Mouse (Mus musculus): ENCODE results near the gene Actrt3. TPM values are rescaled to one million over a fixed set of nuclear protein-coding genes. Genes with fewer than 3 reads are reported as not detected.

Actrt3 gene
- total and polyA plus RNA-seq, 3 experiments = 0.04 to 0.08 TPM; not detected in 1

DNA sequence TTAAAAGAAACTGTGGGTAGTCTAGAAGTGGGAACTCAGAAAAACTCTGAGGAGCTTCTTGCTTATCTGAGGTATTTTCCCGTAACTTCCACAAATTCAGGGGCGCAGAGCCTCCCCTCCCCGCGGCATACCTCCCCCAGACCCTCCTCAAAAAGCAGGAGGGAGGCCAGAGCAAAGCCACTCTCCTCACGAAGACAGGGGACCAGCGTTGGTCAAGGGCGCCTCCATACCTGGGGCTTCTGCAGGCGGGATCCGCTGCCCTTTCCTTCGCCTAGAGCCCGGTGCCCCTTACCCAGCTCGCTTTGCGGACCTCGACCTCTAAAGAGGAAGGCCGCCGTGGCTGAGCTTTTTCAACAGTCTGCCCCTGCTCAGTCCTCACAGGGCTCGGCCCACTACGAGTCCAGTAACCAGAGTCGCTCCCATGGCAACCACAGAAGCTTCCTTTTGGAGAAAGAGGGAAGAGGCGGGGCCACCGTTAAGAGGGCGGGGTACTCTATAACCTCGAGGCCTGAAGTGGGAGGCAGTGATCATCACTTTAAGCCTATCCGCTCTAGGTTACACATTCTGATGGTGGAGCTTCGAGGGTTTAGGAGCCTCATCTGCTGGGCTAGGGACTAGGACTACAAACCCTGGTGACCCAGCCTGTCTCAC is 47.8 kb upstream of the Actrt3 start, which contains the start of gene Lrrc34:
Gene Lrrc34, minus strand, starts transcription at position 430 of the 651 bp plus-strand sequence.
- DNase-seq (ENCODE audit: low read depth, low spot score) = peak; percentile 17
- Histone ChIP-seq H3K9ac (ENCODE audit: control insufficient read depth, low read depth, low read length, poor library complexity, severe bottlenecking) (no peak within 1 kb of the TSS), H3K79me2 (ENCODE audit: control insufficient read depth, insufficient read depth, low read length, poor library complexity) (no peaks in the 10 kb centered on the region), H3K36me3 (ENCODE audit: control insufficient read depth in 1 of 2, insufficient read depth in 2 of 2, low read length in 2 of 2) (no peaks in the 10 kb centered on the region), H3K9me3 (replicated peaks; ENCODE audit: insufficient read depth, low read length) (no peaks in the 10 kb centered on the region), H3K27ac (ENCODE audit: control insufficient read depth, low read depth, low read length) (no peak within 1 kb of the TSS), H3K4me3 (ENCODE audit: control insufficient read depth in 1 of 2, insufficient read depth in 1 of 2, low read depth in 2 of 2, low read length in 2 of 2) (no peak within 1 kb of the TSS), H3K27me3 (ENCODE audit: control insufficient read depth in 1 of 2, insufficient read depth in 2 of 2, low read length in 2 of 2) (no peaks in the 10 kb centered on the region; a peak in 1 of 4 replicates), H3K4me1 (ENCODE audit: control insufficient read depth in 1 of 2, insufficient read depth in 2 of 2, low read length in 2 of 2) (no peaks in the 10 kb centered on the region)
- TF ChIP-seq BHLHE40 (IDR thresholded peaks at IDR 0.05; ENCODE audit: borderline replicate concordance, low read depth, low read length) (no peak), ZNF384 (IDR thresholded peaks at IDR 0.05; ENCODE audit: low read depth, low read length) (no peak), ZC3H11A (IDR thresholded peaks at IDR 0.05; ENCODE audit: low read depth, low read length) (no peak), ELF1 (IDR thresholded peaks at IDR 0.05; ENCODE audit: low read depth, low read length) (no peak), POLR2A (IDR thresholded peaks at IDR 0.05; ENCODE audit: control insufficient read depth in 1 of 2, insufficient read depth in 1 of 2, low read depth in 1 of 2, low read length in 2 of 2, poor library complexity in 1 of 2) (no peak)

DNA sequence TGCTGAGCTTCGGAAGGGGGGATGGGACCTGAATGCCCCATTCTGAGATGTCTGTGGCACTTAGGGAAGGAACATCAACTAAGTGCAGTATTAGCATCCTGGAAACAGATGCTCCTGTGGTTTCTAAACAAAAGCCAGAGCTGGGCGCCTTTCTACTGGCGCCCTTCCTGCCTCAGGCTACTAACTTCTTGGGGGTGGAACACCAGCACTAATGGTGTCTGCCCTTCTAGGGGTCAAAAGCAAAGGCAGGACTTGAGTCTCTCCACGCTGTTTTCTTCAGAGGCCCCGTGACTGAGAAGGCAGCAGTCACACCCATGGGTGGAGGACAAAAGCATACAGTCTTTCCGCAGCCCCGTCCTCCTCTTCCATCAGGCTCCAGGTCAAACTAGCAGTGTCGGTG is 47.0 kb upstream of the Actrt3 start:
- DNase-seq (ENCODE audit: low read depth, low spot score) = no peak

DNA sequence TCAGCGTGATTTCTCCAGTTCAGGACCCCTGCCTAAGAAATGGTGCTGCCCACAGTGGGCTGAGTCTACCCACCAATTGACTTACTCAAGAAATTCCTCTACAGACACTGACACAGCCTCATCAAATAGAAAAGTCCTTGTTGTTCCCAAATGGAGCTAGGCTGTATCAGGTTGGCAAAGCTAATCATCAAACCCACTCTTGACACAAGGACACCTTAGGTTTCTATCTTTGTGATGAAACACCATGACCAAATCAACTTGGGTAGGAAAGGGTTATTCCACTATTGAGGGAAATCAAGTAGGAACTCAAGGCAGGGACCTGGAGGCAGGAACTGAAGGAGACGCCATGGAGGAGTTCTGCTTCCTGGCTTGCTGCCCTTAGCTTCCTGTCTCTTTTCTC is 44.5 kb upstream of the Actrt3 start, which contains the start of gene Lrriq4:
Gene Lrriq4, plus strand, starts transcription at position 301 of the 400 bp plus-strand sequence.
- H3K36me3 ChIP-seq (ENCODE audit: control insufficient read depth in 1 of 2, insufficient read depth in 2 of 2, low read length in 2 of 2) = no peaks in the 10 kb centered on the region
- no peaks in the 10 kb centered on the region for H3K79me2 ChIP-seq (ENCODE audit: control insufficient read depth, insufficient read depth, low read length, poor library complexity)
- H3K9me3 ChIP-seq (replicated peaks; ENCODE audit: insufficient read depth, low read length) = no peaks in the 10 kb centered on the region
- H3K4me3 ChIP-seq (ENCODE audit: control insufficient read depth in 1 of 2, insufficient read depth in 1 of 2, low read depth in 2 of 2, low read length in 2 of 2) = no peak within 1 kb of the TSS
- H3K9ac ChIP-seq (ENCODE audit: control insufficient read depth, low read depth, low read length, poor library complexity, severe bottlenecking) = no peak within 1 kb of the TSS
- no peak for DNase-seq (ENCODE audit: low read depth, low spot score)
- peaks cover 0 to 2% of the 10 kb centered on the region in 2 experiments; a peak in 2 of 4 replicates for H3K4me1 ChIP-seq (ENCODE audit: control insufficient read depth in 1 of 2, insufficient read depth in 2 of 2, low read length in 2 of 2)
- H3K27me3 ChIP-seq (ENCODE audit: control insufficient read depth in 1 of 2, insufficient read depth in 2 of 2, low read length in 2 of 2) = no peaks in the 10 kb centered on the region
- H3K27ac ChIP-seq (ENCODE audit: control insufficient read depth, low read depth, low read length) = no peak within 1 kb of the TSS
- TF ChIP-seq SMC3 (IDR thresholded peaks at IDR 0.05; ENCODE audit: low read depth, low read length) (no peak), UBTF (IDR thresholded peaks at IDR 0.05; ENCODE audit: borderline replicate concordance, insufficient read depth, low read depth, low read length) (no peak), POLR2A (IDR thresholded peaks at IDR 0.05; ENCODE audit: control insufficient read depth in 1 of 2, insufficient read depth in 1 of 2, low read depth in 1 of 2, low read length in 2 of 2, poor library complexity in 1 of 2) (no peak), MYC (IDR thresholded peaks at IDR 0.05; ENCODE audit: low read depth, low read length) (no peak), EP300 (IDR thresholded peaks at IDR 0.05; ENCODE audit: low read depth in 1 of 2, low read length in 2 of 2) (no peak), MYB (IDR thresholded peaks at IDR 0.05; ENCODE audit: low read depth, low read length) (no peak), ETS1 (IDR thresholded peaks at IDR 0.05; ENCODE audit: low read depth, low read length) (no peak), JUND (IDR thresholded peaks at IDR 0.05; ENCODE audit: low read depth, low read length) (no peak), NRF1 (IDR thresholded peaks at IDR 0.05; ENCODE audit: insufficient read depth, low read depth, low read length, poor library complexity, severe bottlenecking) (no peak), KAT2A (conservative IDR thresholded peaks at IDR 0.05; ENCODE audit: low read depth, low read length) (no peak), TCF12 (IDR thresholded peaks at IDR 0.05; ENCODE audit: low read depth, low read length) (no peak), TAL1 (IDR thresholded peaks at IDR 0.05; ENCODE audit: low read length) (no peak), POLR2AphosphoS5 (IDR thresholded peaks at IDR 0.05; ENCODE audit: borderline replicate concordance, low read depth, low read length) (no peak), TBP (IDR thresholded peaks at IDR 0.05; ENCODE audit: low read depth, low read length) (no peak), HCFC1 (IDR thresholded peaks at IDR 0.05; ENCODE audit: low read depth, low read length) (no peak), RCOR1 (IDR thresholded peaks at IDR 0.05; ENCODE audit: low read depth, low read length) (no peak), CHD2 (IDR thresholded peaks at IDR 0.05; ENCODE audit: low read length) (no peak), GABPA (IDR thresholded peaks at IDR 0.05; ENCODE audit: low read depth, low read length) (no peak)

More for the DNA sequence above, 47.0 kb upstream of the Actrt3 start:
- H3K36me3 ChIP-seq (ENCODE audit: control insufficient read depth in 1 of 2, insufficient read depth in 2 of 2, low read length in 2 of 2) = no peaks in the 10 kb centered on the region
- H3K27ac ChIP-seq (ENCODE audit: control insufficient read depth, low read depth, low read length) = no peak overlapping the region
- no peak overlapping the region for H3K9ac ChIP-seq (ENCODE audit: control insufficient read depth, low read depth, low read length, poor library complexity, severe bottlenecking)
- H3K4me3 ChIP-seq (ENCODE audit: control insufficient read depth in 1 of 2, insufficient read depth in 1 of 2, low read depth in 2 of 2, low read length in 2 of 2) = no peak overlapping the region
- H3K4me1 ChIP-seq (ENCODE audit: control insufficient read depth in 1 of 2, insufficient read depth in 2 of 2, low read length in 2 of 2) = no peaks in the 10 kb centered on the region
- no peaks in the 10 kb centered on the region for H3K79me2 ChIP-seq (ENCODE audit: control insufficient read depth, insufficient read depth, low read length, poor library complexity)
- TF ChIP-seq CHD2 (IDR thresholded peaks at IDR 0.05; ENCODE audit: low read length) (no peak), NRF1 (IDR thresholded peaks at IDR 0.05; ENCODE audit: insufficient read depth, low read depth, low read length, poor library complexity, severe bottlenecking) (no peak)
- H3K27me3 ChIP-seq (ENCODE audit: control insufficient read depth in 1 of 2, insufficient read depth in 2 of 2, low read length in 2 of 2) = no peaks in the 10 kb centered on the region; a peak in 1 of 4 replicates
- no peaks in the 10 kb centered on the region for H3K9me3 ChIP-seq (replicated peaks; ENCODE audit: insufficient read depth, low read length)
